Mouse (Mus musculus) midbrain, embryonic 11.5 days (tissue): ENCODE data around the gene Slc25a12. TPM values are rescaled to one million over a fixed set of nuclear protein-coding genes. Genes with fewer than 3 reads are reported as not detected.

Experiments used
- ATAC-seq: fragments of 200-750 bp; cut with Nextera tagmentation; 2 replicates; pipeline ENCODE4 v1.8.0; 2017; ENCODE audit warnings: moderate TSS enrichment, moderate library complexity; ENCODE audit not compliant: low FRiP score
- DNase-seq: peaks from one replicate; pipeline ENCODE4 v3.0.0; 2015; ENCODE audit warnings: low spot score; ENCODE audit errors: missing footprints
- H3K27ac ChIP-seq: fragments of 300-500 bp; sonication (generic); 2 replicates; pipeline ENCODE4 v1.5.1; 2014; ENCODE audit warnings: low read depth, low read length
- H3K27me3 ChIP-seq: fragments of 300-500 bp; sonication (generic); 2 replicates; pipeline ENCODE4 v1.6.1; 2014; ENCODE audit warnings: mild to moderate bottlenecking, low read length, moderate library complexity, mixed read lengths; ENCODE audit not compliant: control insufficient read depth, insufficient read depth
- H3K36me3 ChIP-seq: fragments of 300-500 bp; sonication (generic); 2 replicates; pipeline ENCODE4 v1.6.1; 2014; ENCODE audit warnings: mild to moderate bottlenecking, low read length, moderate library complexity, mixed read lengths; ENCODE audit not compliant: control insufficient read depth, insufficient read depth
- H3K4me1 ChIP-seq: fragments of 300-500 bp; sonication (generic); 2 replicates; pipeline ENCODE4 v1.6.1; 2014; ENCODE audit warnings: low read length; ENCODE audit not compliant: control insufficient read depth, insufficient read depth
- H3K4me2 ChIP-seq: fragments of 300-500 bp; sonication (generic); 2 replicates; pipeline ENCODE4 v1.6.1; 2014; ENCODE audit warnings: mild to moderate bottlenecking, moderate library complexity
- H3K4me3 ChIP-seq: fragments of 300-500 bp; sonication (generic); 2 replicates; pipeline ENCODE4 v1.5.1; 2014; ENCODE audit warnings: low read depth, low read length
- H3K9ac ChIP-seq: fragments of 300-500 bp; sonication (generic); 2 replicates; pipeline ENCODE4 v1.6.1; 2014; ENCODE audit warnings: low read length
- H3K9me3 ChIP-seq: fragments of 300-500 bp; sonication (generic); 2 replicates; pipeline ENCODE4 v1.6.1; 2016; ENCODE audit warnings: low read length; ENCODE audit not compliant: control insufficient read depth
- WGBS: fragments of 180-500 bp; shearing (Covaris S2); extraction: QIAGEN DNeasy Blood & Tissue Kit; methylation state at CpG from one replicate; pipeline ENCODE4 v1.1.7; 2014; 5-methylcytosine and 5-hydroxymethylcytosine counted together
- polyA plus RNA-seq: library from polyadenylated mRNA; unstranded; fragments of >200 nt; fragmentation: Nextera tagmentation; extraction: Ambion mirVana; gene quantifications from 2 replicates; pipeline ENCODE4 v1.2.1, GENCODE M21; 2014

Slc25a12 gene
- polyA plus RNA-seq, 1 experiment from 2014 or later = 39.3 TPM

DNA sequence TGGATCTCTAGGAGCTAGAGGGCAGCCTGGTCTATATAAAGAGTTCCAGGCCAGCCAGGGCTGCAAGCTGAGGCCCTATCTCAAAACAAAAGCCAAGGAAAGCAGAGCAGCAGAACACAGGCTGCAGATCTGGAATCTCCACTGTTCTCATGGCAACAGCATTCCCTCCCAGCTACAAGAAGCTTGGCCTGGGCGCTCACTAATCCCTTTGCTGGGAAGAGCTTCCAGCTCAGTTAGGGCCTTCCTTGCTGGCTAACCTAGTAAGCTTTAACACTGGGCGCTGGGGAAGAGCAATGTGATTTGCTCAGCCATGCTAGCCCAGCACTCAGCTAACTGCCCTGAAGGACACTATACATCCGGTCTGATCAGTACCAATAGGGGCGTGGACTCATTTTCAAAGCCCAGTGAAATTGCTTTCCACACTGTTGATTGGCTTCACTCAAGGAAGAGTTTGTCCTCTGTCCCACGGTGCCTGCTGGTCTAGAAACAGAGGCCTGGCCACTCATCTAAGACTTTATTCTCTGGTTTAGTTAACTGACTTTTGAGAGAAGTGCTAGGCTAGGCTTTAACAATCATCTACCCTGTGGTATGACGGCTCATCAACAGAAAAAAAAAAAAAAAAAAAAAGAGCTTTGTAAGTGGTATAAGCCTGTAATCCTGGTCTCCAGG lies 77.3 kb downstream of the Slc25a12 start:
- ATAC-seq (peak; percentile 61), DNase-seq (peak; percentile 90)
- H3K9me3 ChIP-seq = no peaks in the 10 kb centered on the region
- H3K27ac ChIP-seq = no peak overlapping the region
- no peaks in the 10 kb centered on the region for H3K27me3 ChIP-seq
- no peak overlapping the region for H3K4me3 ChIP-seq
- no peak overlapping the region for H3K4me2 ChIP-seq
- no peaks in the 10 kb centered on the region for H3K36me3 ChIP-seq
- no peak overlapping the region for H3K9ac ChIP-seq
- peaks cover 7% of the 10 kb centered on the region for H3K4me1 ChIP-seq
- 34% methylated on average over 6 of the region's 6 CpGs for WGBS

DNA sequence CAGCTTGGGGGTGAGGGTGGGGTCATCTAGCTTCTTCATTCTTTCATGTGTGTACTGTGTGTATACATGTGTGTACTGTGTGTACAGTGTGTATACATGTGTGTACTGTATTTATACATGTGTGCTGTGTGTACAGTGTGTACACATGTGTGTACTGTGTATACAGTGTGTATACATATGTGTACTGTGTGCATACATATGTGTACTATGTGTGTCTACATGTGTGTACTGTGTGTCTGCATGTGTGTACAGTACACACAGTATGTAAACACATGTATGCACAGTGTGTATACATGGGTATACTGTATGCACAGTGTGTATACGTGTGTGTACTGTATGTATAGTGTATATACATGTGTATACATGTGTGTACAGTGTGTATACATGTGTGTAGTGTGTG lies 85.6 kb downstream of the Slc25a12 start:
- H3K27me3 ChIP-seq = no peaks in the 10 kb centered on the region
- peaks cover 6% of the 10 kb centered on the region; the same call in 1 of the 2 replicates for H3K36me3 ChIP-seq
- no peak for ATAC-seq
- WGBS = 77% methylated on average over 1 of the region's 1 CpGs
- H3K27ac ChIP-seq = no peak overlapping the region
- H3K4me2 ChIP-seq = no peak overlapping the region
- no peak overlapping the region for H3K4me3 ChIP-seq
- H3K9me3 ChIP-seq = no peaks in the 10 kb centered on the region
- no peak for DNase-seq
- no peaks in the 10 kb centered on the region for H3K4me1 ChIP-seq
- no peak overlapping the region for H3K9ac ChIP-seq

GRCm38 (mm10) chr2:71278791-71279775 lies 88.5 kb downstream of the Slc25a12 start:
- Histone ChIP-seq H3K4me1 (no peaks in the 10 kb centered on the region), H3K4me3 (no peak overlapping the region), H3K9me3 (no peaks in the 10 kb centered on the region), H3K36me3 (peaks cover 7% of the 10 kb centered on the region; the same call in 1 of the 2 replicates), H3K9ac (no peak overlapping the region), H3K27me3 (no peaks in the 10 kb centered on the region), H3K4me2 (no peak overlapping the region), H3K27ac (no peak overlapping the region)
- ATAC-seq = no peak
- no peak for DNase-seq
- WGBS = 84% methylated on average over 23 of the region's 23 CpGs

- Histone ChIP-seq H3K27me3 (no peaks in the 10 kb centered on the region), H3K4me2 (no peak overlapping the region), H3K27ac (no peak overlapping the region), H3K4me3 (no peak overlapping the region), H3K9me3 (no peaks in the 10 kb centered on the region), H3K9ac (no peak overlapping the region), H3K36me3 (peaks cover 3% of the 10 kb centered on the region; the same call in 1 of the 2 replicates), H3K4me1 (no peaks in the 10 kb centered on the region)
- WGBS = 81% methylated on average over 7 of the region's 7 CpGs
- ATAC-seq (no peak), DNase-seq (no peak)
Measured at GRCm38 (mm10) chr2:71275734-71276133, 91.8 kb downstream of the Slc25a12 start.

GRCm38 (mm10) chr2:71273955-71274679 lies 93.4 kb downstream of the Slc25a12 start:
- H3K4me1 ChIP-seq = no peaks in the 10 kb centered on the region
- DNase-seq = no peak
- H3K4me2 ChIP-seq = no peak overlapping the region
- H3K36me3 ChIP-seq = peaks cover 3% of the 10 kb centered on the region; the same call in 1 of the 2 replicates
- WGBS = 76% methylated on average over 23 of the region's 23 CpGs
- no peaks in the 10 kb centered on the region for H3K9me3 ChIP-seq
- H3K27ac ChIP-seq = no peak overlapping the region
- no peaks in the 10 kb centered on the region for H3K27me3 ChIP-seq
- no peak overlapping the region for H3K4me3 ChIP-seq
- no peak for ATAC-seq
- H3K9ac ChIP-seq = no peak overlapping the region

- 82% methylated on average over 4 of the region's 4 CpGs for WGBS
Measured at GRCm38 (mm10) chr2:71270085-71270484, 97.5 kb downstream of the Slc25a12 start.

GRCm38 (mm10) chr2:71269332-71269731 lies 98.2 kb downstream of the Slc25a12 start:
- ATAC-seq = no peak

More at GRCm38 (mm10) chr2:71270085-71270484, 97.5 kb downstream of the Slc25a12 start:
- Histone ChIP-seq H3K9me3 (no peaks in the 10 kb centered on the region), H3K27me3 (no peaks in the 10 kb centered on the region), H3K9ac (no peak overlapping the region), H3K27ac (no peak overlapping the region), H3K4me1 (no peaks in the 10 kb centered on the region), H3K36me3 (no peaks in the 10 kb centered on the region; the same call in 1 of the 2 replicates), H3K4me3 (no peak overlapping the region), H3K4me2 (no peak overlapping the region)
- DNase-seq = no peak
- ATAC-seq = no peak

DNA sequence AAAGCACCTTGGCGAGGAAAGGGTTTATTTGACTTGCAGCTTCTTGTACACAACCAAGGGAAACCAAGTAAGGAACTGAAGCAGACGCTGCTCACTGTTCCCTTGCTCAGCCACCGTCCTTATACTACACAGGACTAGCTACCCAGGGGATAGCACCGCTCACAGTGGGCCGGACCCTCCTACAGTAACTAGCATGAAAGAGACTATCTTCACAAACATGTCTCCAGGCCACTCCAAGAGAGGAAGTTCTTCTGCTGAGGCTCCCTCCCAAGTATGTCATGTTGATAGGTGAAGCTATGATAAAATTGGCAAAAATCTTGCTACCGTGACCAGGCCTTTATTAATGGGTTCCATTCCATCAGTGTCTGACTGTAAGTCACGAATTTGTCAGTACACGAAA lies 98.9 kb downstream of the Slc25a12 start:
- no peaks in the 10 kb centered on the region for H3K4me1 ChIP-seq
- no peak overlapping the region for H3K9ac ChIP-seq
- H3K9me3 ChIP-seq = no peaks in the 10 kb centered on the region
- DNase-seq = no peak
- 95% methylated on average over 8 of the region's 8 CpGs for WGBS
- H3K27ac ChIP-seq = no peak overlapping the region
- no peak overlapping the region for H3K4me3 ChIP-seq
- no peak for ATAC-seq
- no peaks in the 10 kb centered on the region; the same call in 1 of the 2 replicates for H3K36me3 ChIP-seq
- H3K27me3 ChIP-seq = no peaks in the 10 kb centered on the region
- H3K4me2 ChIP-seq = no peak overlapping the region

More at GRCm38 (mm10) chr2:71269332-71269731, 98.2 kb downstream of the Slc25a12 start:
- no peaks in the 10 kb centered on the region for H3K27me3 ChIP-seq
- whole genome bisulfite sequencing = 72% methylated on average over 1 of the region's 1 CpGs
- H3K4me1 ChIP-seq = no peaks in the 10 kb centered on the region
- H3K27ac ChIP-seq = no peak overlapping the region
- H3K9me3 ChIP-seq = no peaks in the 10 kb centered on the region
- no peak for DNase-seq
- no peak overlapping the region for H3K4me2 ChIP-seq
- no peak overlapping the region for H3K9ac ChIP-seq
- H3K4me3 ChIP-seq = no peak overlapping the region
- H3K36me3 ChIP-seq = no peaks in the 10 kb centered on the region; the same call in 1 of the 2 replicates
